Mouse (Mus musculus): ENCODE measurements around the gene Rasal3.

Gene Rasal3

DNA sequence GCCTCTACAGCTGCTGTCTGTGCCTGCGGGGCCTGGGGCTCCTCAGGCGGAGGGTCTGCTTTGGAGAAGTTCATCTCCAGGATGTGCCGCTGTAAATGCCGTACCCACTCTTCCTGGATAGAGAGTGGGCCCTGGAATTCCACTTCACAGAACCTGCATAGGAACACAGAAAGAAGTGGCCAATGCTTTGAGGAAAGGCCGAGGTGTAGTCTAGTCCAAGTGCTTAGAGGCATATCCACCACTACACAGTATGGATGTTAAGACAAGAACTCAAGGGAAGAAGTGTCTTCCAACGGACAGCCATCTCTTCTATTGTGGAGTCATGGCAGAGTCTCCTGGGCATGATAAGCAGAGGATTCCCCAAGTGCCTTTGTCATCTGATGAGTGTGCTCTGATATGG, 48.4 kb downstream of the Rasal3 start:
- DNase-seq (ENCODE audit: low spot score in 2 of 2), result no peak

DNA sequence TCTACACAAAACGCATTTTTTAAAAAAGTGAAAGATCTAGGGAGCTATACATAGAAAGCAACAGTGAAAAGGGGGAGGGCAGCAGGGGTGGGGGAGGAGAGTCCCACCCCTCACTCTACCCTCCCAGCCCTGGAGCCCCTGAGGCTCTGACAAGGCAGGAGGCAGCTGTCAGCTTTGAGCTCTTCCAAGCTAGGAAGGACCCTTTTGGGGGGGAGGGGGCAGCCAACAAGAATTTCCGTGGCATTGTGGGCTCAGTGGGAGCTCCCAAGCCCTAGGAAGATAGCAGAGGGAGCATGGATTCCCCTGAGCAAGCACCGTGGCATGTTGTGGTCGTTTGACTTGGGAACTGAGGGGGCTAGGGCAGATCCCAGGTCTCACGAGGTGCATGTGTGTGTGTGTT, 49.2 kb downstream of the Rasal3 start:
- DNase-seq (ENCODE audit: low spot score in 2 of 2), result no peak

DNA sequence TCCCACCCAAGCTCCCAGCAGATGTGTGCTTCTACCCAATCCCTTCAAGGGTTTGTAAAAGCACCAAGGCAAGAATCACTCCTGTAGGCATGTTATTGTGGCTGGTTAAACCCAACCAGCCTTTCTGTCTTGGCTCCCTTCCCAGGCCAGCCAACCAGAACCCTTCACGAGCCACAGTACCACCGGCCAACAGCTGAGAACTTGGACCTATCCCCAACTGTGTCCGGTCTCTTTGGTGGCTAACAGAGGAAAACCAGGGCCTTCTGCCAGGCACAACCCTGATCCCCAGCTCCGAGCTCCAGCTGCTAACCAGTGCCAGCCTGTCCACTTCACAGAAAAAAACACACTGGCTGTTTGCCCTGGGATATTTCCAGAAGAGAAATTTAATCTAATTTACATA, 49.7 kb downstream of the Rasal3 start:
- no peak for DNase-seq (ENCODE audit: low spot score in 2 of 2)

DNA sequence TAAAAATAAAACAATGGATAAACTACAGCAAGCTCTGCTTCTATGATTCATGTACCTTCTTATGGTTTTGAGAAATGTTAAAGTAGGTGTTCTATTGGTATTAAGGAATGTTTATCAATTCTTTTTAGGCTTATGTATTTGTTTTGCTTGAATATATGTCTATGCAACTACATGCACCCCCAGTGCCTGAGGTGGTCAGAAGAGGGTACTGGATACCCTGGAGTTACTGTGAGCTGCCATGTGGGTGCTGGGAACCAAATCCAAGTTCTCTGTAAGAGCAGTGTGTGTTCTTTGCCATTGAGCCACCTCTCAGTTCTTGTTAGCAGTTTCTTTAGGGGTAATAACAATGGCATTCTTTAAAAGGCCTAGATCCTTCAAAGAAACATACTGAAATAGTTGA, 51.7 kb downstream of the Rasal3 start:
- DNase-seq (ENCODE audit: low spot score in 2 of 2), result no peak

DNA sequence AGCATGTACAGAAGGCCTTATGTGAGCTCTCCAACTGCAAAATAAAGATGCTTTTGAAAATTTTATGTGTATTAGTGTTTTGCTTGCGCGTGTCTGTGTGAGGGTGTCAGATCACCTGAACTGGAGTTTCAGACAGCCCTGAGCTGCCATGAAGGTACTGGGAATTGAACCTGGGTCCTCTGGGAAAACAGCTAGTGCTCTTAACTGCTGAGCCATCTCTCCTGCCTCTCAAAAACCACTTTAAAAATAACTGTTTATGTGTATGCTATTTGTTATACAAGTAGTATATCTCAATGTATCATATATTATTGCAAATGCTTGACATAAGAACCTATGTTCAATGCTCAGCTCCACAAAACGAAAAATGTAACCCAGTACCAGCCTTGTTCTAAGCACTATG, 52.1 kb downstream of the Rasal3 start:
- no peak for DNase-seq (ENCODE audit: low spot score in 2 of 2)

DNA sequence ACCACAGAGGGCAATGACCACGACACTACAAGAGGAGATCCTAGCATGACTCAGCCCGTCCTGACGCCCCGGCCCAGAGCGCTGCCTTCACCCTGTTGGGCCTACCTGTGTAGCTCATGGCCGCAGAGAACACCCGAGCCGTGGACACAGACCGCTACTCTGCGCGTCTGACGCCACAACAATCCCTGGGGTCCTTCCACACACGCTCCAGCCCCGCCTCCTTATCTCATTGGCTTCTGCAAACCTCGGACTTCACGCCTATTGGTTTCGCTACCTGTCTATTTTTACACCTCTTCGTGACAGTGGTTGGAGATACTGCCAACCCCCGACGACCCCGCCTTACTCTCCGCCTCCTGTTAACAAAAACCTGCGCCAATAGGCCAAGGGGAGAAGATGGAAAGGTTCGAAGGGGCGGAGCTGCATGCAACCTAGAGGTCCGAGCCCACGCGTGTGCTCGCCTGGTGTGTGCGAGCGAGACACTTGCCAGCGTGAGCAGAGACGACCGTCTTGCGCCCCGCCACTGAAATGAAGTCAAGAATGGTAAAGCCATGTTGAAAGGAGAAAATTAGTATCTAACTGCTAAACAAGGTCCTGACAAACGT, 52.9 kb downstream of the Rasal3 start, which contains the start of gene Akap8l:
Gene Akap8l (minus strand): TSS at position 226 of the 602 bp plus-strand sequence.
- peak; percentile 97 to 98 for DNase-seq (ENCODE audit: low spot score in 2 of 2)

DNA sequence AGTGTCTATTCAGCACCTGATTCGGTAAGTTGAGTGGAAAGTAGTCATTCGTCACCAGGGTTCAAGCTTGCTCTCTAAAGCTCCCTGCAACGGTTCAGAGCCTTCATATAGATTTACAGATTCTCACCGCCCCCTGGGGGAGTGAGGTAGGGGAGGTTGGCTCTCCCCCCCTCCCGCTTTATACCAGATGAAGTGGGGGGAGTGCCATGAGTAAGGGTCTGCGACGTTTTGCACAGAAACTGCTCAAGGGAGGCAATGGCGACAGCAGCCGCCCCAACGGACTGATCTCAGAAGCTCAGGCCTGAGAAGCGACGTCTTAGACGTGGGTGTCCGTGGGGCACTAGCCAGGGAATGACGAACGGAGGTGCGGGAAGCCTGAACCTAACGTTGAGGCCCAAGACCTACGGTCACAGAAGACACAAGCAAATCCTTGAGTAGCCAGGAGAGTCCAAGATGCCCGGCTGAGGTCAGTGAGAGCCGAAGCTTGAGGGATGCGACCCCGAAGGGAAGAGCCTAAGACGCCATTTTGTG, 53.5 kb downstream of the Rasal3 start:
- peak in 1 of 2 experiments; percentile 18 for DNase-seq (ENCODE audit: low spot score in 2 of 2)

DNA sequence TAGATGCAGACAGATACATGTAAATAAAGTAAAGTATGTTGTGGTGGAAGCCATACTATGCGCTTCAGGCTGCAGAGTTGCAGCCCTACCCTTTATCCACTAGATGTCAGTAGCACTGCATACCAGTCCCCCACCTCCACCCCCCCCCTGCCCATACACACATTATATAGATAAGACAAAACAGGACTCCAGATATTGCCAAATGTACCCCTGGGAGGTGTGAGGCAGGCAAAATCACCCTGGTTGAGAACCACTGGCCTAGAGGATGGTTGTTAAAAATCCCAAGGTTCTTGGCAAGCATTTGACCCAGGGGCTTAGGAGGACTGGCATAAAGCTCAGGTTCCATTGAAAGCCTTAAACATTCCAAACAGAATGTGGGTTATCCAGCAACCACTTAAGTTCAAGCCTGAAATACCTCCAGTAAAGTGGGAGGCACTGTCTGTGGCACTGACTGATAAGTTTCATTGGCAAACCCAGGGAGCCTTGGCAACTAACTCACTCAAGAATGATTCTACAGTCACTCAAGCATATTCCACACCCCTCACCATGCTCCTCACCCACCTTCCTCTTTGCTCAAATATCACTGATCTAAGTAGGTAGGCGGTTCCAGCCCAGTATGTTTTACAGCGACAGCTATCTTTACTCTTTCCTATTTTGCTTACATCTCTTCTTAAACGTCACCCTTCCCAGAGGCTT, 54.2 kb downstream of the Rasal3 start:
- peak; percentile 16 to 45 for DNase-seq (ENCODE audit: low spot score in 2 of 2)

DNA sequence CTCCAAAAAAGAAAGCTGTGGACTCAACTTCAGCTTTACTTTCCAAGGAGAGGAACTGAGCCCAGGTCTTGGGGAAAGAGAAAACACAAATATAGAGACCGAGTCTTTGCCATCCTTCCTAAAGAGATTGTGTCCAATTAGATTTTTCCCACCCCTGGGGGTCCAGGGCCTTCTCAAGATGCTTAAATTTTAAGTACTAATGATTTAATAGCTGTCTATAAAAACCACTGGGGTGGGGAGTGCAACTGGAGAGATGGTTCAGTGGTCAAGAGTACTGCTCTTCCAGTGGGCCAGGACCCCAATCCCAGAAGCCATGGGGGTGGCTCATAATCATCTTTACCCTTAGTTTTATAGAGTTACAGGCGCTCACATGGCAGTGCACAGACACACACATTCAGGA, 55.0 kb downstream of the Rasal3 start:
- no peak for DNase-seq (ENCODE audit: low spot score in 2 of 2)

DNA sequence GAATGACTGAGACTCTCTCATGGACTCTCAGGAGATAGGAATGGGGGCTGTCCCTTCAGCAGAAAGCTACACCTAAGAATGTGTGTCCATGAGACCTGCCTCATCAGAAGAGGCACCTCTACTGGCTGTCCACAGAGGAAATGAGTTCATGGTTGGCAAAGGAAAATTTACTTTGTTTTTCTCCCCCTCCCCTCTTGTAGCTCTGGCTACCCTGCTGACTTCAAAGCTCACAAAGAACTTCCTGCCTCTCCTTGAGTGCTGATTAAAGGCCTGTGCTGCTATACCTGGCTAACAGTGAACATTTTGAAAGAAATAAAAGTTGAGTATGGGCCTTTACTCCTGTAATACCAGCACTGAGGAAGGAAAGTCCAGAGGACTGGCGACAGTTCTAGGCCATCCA, 62.3 kb downstream of the Rasal3 start:
- no peak for DNase-seq (ENCODE audit: low spot score in 2 of 2)
